Mouse (Mus musculus) megakaryocyte, embryonic 14.5 days (primary cell): ENCODE data around the gene Map4k3. TPM values are rescaled to one million over a fixed set of nuclear protein-coding genes. Genes with fewer than 3 reads are reported as not detected.

Experiments
- H3K27me3 ChIP-seq: replicated peaks from 2 replicates; pipeline ENCODE3; 2012; ENCODE audit warnings: inconsistent platforms
- H3K36me3 ChIP-seq: replicated peaks from 2 replicates; pipeline ENCODE3; 2012; ENCODE audit warnings: low read length, inconsistent platforms, mixed read lengths
- H3K4me1 ChIP-seq: 2 replicates; pipeline ENCODE4 v1.6.1; 2012; ENCODE audit warnings: inconsistent platforms
- H3K4me3 ChIP-seq: replicated peaks from 2 replicates; pipeline ENCODE3; 2012; ENCODE audit warnings: moderate library complexity, mild to moderate bottlenecking, inconsistent platforms
- H3K9me3 ChIP-seq: 2 replicates; pipeline ENCODE4 v1.6.1; 2012; ENCODE audit warnings: inconsistent platforms
- FLI1 ChIP-seq: IDR thresholded peaks from 2 replicates; pipeline ENCODE4 v1.6.1; 2012; ENCODE audit warnings: low read length, inconsistent platforms, mixed read lengths
- GATA1 ChIP-seq: IDR thresholded peaks from 3 replicates; pipeline ENCODE4 v1.6.1; 2012; ENCODE audit warnings: mixed read lengths, low read length, inconsistent platforms, borderline replicate concordance
- polyA plus RNA-seq: library from polyadenylated mRNA; stranded (reverse); fragments of >175 nt; gene quantifications from 2 replicates; pipeline ENCODE4 v1.2.3, GENCODE M21; 2012; ENCODE audit warnings: low replicate concordance; ENCODE audit not compliant: insufficient read depth

The Map4k3 gene
- polyA plus RNA-seq, 1 experiment, result 0.87 TPM

GRCm38 (mm10) chr17:80708803-80709202, 19.5 kb downstream of the Map4k3 start:
- H3K27me3 ChIP-seq, result peaks cover 3% of the 10 kb centered on the region

DNA sequence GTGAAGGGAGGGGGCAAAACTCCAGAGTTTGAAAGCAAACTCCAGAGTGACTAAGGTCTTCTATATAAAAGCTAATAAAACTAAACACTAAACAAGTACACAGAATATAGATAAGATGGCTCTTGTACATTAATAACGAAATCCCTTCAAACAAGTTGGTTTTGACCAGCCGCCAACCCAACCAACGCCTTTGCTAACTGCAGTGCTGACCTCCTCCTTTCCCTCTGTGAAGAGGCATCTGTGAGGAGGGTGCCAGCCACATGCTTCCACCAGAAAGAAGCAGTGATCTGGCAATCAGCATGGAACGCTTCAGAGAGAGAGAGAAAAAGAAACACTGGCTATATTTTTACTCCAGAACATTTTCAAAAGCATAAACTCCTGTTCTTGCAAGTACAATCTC, 21.1 kb downstream of the Map4k3 start:
- Histone ChIP-seq H3K36me3 (no peaks in the 10 kb centered on the region), H3K4me3 (no peak overlapping the region), H3K4me1 (peaks cover 16% of the 10 kb centered on the region), H3K27me3 (peaks cover 3% of the 10 kb centered on the region), H3K9me3 (no peaks in the 10 kb centered on the region)
- TF ChIP-seq FLI1, result no peak
- TF ChIP-seq GATA1, result no peak

More at GRCm38 (mm10) chr17:80708803-80709202, 19.5 kb downstream of the Map4k3 start:
- Histone ChIP-seq H3K36me3 (no peaks in the 10 kb centered on the region), H3K9me3 (no peaks in the 10 kb centered on the region), H3K4me3 (no peak overlapping the region), H3K4me1 (peaks cover 14% of the 10 kb centered on the region)
- TF ChIP-seq FLI1, result no peak
- TF ChIP-seq GATA1, result no peak

DNA sequence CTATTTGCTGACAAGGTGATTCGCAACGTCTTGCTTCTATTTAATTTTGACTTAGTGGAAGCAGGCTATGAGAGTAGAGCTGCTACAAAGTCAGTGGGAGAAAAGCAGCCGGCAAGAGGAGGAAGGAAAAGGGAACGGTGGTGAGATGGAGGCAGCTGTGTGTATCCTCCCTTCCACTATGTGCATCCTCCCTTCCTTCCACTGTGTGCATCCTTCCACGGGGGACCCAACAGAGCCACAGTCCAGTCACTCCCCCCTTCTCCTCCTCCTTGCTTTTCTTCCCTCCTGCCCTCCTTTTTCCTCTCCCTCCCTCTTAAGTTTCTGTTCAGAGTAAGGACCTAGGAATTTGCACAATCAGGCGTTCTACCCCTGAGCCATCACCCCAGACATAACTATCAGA, 21.7 kb downstream of the Map4k3 start:
- H3K36me3 ChIP-seq, result no peaks in the 10 kb centered on the region
- H3K4me3 ChIP-seq, result peak overlapping the region; percentile 62
- peaks cover 3% of the 10 kb centered on the region for H3K27me3 ChIP-seq
- no peaks in the 10 kb centered on the region for H3K9me3 ChIP-seq
- TF ChIP-seq GATA1 (no peak), FLI1 (no peak)
- peaks cover 16% of the 10 kb centered on the region for H3K4me1 ChIP-seq

DNA sequence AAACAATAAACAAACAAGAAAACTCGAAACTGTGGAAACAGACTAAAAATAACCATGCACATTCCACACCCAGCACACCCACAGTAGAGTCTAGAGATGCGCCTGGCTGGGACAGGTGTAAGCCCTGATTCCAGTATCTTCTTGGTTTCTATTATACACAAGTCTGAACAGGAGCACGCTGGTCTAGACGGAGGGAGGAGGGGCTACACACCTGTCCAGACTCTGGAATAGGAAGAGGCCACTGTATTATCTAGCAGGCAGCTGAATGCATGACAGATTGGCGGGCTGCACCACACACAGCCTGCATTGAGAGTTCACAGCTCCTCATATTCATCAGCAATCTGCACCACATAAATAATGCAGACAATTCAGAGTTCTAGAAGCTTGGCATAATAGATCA, 26.6 kb downstream of the Map4k3 start:
- Histone ChIP-seq H3K36me3 (no peaks in the 10 kb centered on the region), H3K9me3 (no peaks in the 10 kb centered on the region), H3K4me3 (no peak overlapping the region), H3K27me3 (peaks cover 3% of the 10 kb centered on the region), H3K4me1 (peaks cover 10% of the 10 kb centered on the region)
- no peak for TF ChIP-seq FLI1
- no peak for TF ChIP-seq GATA1

GRCm38 (mm10) chr17:80698930-80699329, 29.4 kb downstream of the Map4k3 start:
- TF ChIP-seq FLI1, result no peak
- no peak for TF ChIP-seq GATA1
- Histone ChIP-seq H3K36me3 (no peaks in the 10 kb centered on the region), H3K4me1 (peaks cover 3% of the 10 kb centered on the region; the same call in 1 of the 2 replicates), H3K9me3 (peaks cover 4% of the 10 kb centered on the region; the same call in 1 of the 2 replicates), H3K27me3 (no peaks in the 10 kb centered on the region), H3K4me3 (no peak overlapping the region)

GRCm38 (mm10) chr17:80698191-80698901, 29.9 kb downstream of the Map4k3 start:
- H3K4me1 ChIP-seq, result peaks cover 7% of the 10 kb centered on the region; the same call in 1 of the 2 replicates
- H3K4me3 ChIP-seq, result no peak overlapping the region
- peaks cover 4% of the 10 kb centered on the region; the same call in 1 of the 2 replicates for H3K9me3 ChIP-seq
- no peaks in the 10 kb centered on the region for H3K36me3 ChIP-seq
- TF ChIP-seq FLI1, result no peak
- no peak for TF ChIP-seq GATA1
- H3K27me3 ChIP-seq, result no peaks in the 10 kb centered on the region

DNA sequence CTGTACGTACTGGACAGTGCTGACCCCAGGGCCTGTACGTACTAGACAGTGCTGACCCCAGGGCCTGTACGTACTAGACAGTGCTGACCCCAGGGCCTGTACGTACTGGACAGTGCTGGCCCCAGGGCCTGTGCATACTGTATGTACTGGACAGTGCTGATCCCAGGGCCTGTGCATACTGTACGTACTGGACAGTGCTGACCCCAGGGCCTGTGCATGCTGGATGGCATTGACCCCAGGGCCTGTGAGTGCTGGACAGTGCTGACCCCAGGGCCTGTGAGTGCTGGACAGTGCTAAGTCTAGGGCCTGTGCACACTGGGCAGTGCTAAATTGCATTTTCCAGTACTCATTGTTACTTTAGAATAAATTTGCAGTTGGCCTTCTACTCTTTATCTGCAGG, 31.3 kb downstream of the Map4k3 start:
- no peaks in the 10 kb centered on the region for H3K36me3 ChIP-seq
- no peaks in the 10 kb centered on the region for H3K27me3 ChIP-seq
- no peak overlapping the region for H3K4me3 ChIP-seq
- peaks cover 11% of the 10 kb centered on the region for H3K4me1 ChIP-seq
- TF ChIP-seq GATA1 (no peak), FLI1 (no peak)
- peaks cover 4% of the 10 kb centered on the region; the same call in 1 of the 2 replicates for H3K9me3 ChIP-seq

DNA sequence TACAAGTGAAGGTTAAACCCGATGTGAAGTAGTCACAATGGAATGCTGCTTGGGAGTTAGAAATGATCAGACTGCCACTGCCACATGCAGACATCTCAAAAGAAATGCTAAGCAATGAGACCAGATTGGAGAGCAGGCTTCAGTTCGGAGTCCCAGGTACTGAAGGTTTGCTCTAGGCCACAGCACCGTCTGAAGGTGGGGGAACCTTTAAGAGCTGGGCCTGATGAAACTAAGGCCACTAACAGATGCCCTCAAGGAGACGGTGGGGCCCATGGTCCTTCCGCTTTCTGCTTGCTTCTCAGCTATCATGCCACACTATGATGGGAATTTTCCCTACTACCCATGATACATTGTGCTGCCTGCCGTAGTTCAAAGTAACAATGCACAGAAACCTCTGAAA, 32.1 kb downstream of the Map4k3 start:
- no peak overlapping the region for H3K4me3 ChIP-seq
- H3K4me1 ChIP-seq, result peaks cover 12% of the 10 kb centered on the region
- H3K36me3 ChIP-seq, result no peaks in the 10 kb centered on the region
- H3K9me3 ChIP-seq, result peaks cover 4% of the 10 kb centered on the region; the same call in 1 of the 2 replicates
- TF ChIP-seq FLI1 (no peak), GATA1 (no peak)
- no peaks in the 10 kb centered on the region for H3K27me3 ChIP-seq

- no peaks in the 10 kb centered on the region for H3K36me3 ChIP-seq
- H3K9me3 ChIP-seq, result peaks cover 4% of the 10 kb centered on the region; the same call in 1 of the 2 replicates
- H3K4me1 ChIP-seq, result peaks cover 12% of the 10 kb centered on the region
- no peaks in the 10 kb centered on the region for H3K27me3 ChIP-seq
- no peak overlapping the region for H3K4me3 ChIP-seq
- TF ChIP-seq GATA1 (no peak), FLI1 (no peak)
These were observed 34.6 kb downstream of the Map4k3 start for GRCm38 (mm10) chr17:80693707-80694106.

- Histone ChIP-seq H3K27me3 (no peaks in the 10 kb centered on the region), H3K9me3 (peaks cover 4% of the 10 kb centered on the region; the same call in 1 of the 2 replicates), H3K4me3 (peak overlapping the region; percentile 6), H3K4me1 (peaks cover 12% of the 10 kb centered on the region), H3K36me3 (no peaks in the 10 kb centered on the region)
- TF ChIP-seq FLI1, result no peak
- no peak for TF ChIP-seq GATA1
These were observed 36.1 kb downstream of the Map4k3 start for GRCm38 (mm10) chr17:80692183-80692582.

DNA sequence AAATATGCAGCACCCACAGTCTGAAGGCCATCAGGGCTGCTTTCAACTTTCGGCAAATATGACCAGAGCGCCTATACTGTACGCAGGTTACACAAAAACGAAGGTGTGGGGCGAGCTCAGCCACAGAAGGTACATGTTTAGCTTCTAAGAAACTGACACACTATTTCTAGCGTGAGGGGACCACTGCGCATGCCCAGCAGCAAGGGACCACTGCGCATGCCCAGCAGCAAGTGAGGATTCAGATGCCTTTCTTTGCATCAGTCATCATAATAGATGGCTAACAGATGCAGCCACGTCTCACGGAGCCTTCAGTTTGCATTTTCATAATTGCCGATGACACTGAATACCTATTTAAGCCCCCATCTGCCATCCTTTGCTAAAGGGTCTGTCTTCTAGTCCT, 39.6 kb downstream of the Map4k3 start:
- H3K4me3 ChIP-seq, result no peak overlapping the region
- H3K9me3 ChIP-seq, result no peaks in the 10 kb centered on the region
- no peaks in the 10 kb centered on the region for H3K27me3 ChIP-seq
- TF ChIP-seq GATA1, result no peak
- no peak for TF ChIP-seq FLI1
- H3K36me3 ChIP-seq, result no peaks in the 10 kb centered on the region
- peaks cover 9% of the 10 kb centered on the region for H3K4me1 ChIP-seq
